Mouse (Mus musculus): ENCODE measurements around the gene Bpifb6. TPM values are rescaled to one million over a fixed set of nuclear protein-coding genes. Genes with fewer than 3 reads are reported as not detected.

The Bpifb6 gene
- polyA plus RNA-seq (2014; fragmentation: Illumina TruSeq; extraction: RNeasy Lipid Tissue Mini Kit (QIAGEN cat#74804); ENCODE audit: low read depth, low replicate concordance) = not detected

GRCm38 (mm10) chr2:153900088-153900487, at the start of gene Bpifb6:
TSS of gene Bpifb6 (plus strand) at chr2:153900388.

GRCm38 (mm10) chr2:153870984-153871383, 29.2 kb upstream of the Bpifb6 start, which contains the start of gene Sun5:
TSS of gene Sun5 (minus strand) at chr2:153871084.

GRCm38 (mm10) chr2:153874745-153875144, 25.4 kb upstream of the Bpifb6 start, which contains the start of gene Bpifb2:
TSS of gene Bpifb2 (plus strand) at chr2:153875045.

GRCm38 (mm10) chr2:153917930-153918329, 17.7 kb downstream of the Bpifb6 start, which contains the start of gene Bpifb3:
TSS of gene Bpifb3 (plus strand) at chr2:153918230.

GRCm38 (mm10) chr2:153937843-153938242, 37.7 kb downstream of the Bpifb6 start, which contains the start of gene Bpifb4:
TSS of gene Bpifb4 (plus strand) at chr2:153938212.

Other genes starting within 250 kb of the Bpifb6 start
- gene Dnmt3c, start 203.7 kb upstream of the Bpifb6 start, polyA plus RNA-seq (2014; fragmentation: Illumina TruSeq; extraction: RNeasy Lipid Tissue Mini Kit (QIAGEN cat#74804); ENCODE audit: low read depth, low replicate concordance) = not detected
- 364 TPM for gene Mapre1, start 159.1 kb upstream of the Bpifb6 start, polyA plus RNA-seq (2014; fragmentation: Illumina TruSeq; extraction: RNeasy Lipid Tissue Mini Kit (QIAGEN cat#74804); ENCODE audit: low read depth, low replicate concordance)
- gene Efcab8, start 120.5 kb upstream of the Bpifb6 start, polyA plus RNA-seq (2014; fragmentation: Illumina TruSeq; extraction: RNeasy Lipid Tissue Mini Kit (QIAGEN cat#74804); ENCODE audit: low read depth, low replicate concordance) = not detected
- not detected for gene Sun5, start 29.3 kb upstream of the Bpifb6 start, polyA plus RNA-seq (2014; fragmentation: Illumina TruSeq; extraction: RNeasy Lipid Tissue Mini Kit (QIAGEN cat#74804); ENCODE audit: low read depth, low replicate concordance)
- not detected for gene Bpifb2, start 25.3 kb upstream of the Bpifb6 start, polyA plus RNA-seq (2014; fragmentation: Illumina TruSeq; extraction: RNeasy Lipid Tissue Mini Kit (QIAGEN cat#74804); ENCODE audit: low read depth, low replicate concordance)
- gene Bpifb3, start 17.8 kb downstream of the Bpifb6 start, polyA plus RNA-seq (2014; fragmentation: Illumina TruSeq; extraction: RNeasy Lipid Tissue Mini Kit (QIAGEN cat#74804); ENCODE audit: low read depth, low replicate concordance) = not detected
- not detected for gene Bpifb4, start 37.8 kb downstream of the Bpifb6 start, polyA plus RNA-seq (2014; fragmentation: Illumina TruSeq; extraction: RNeasy Lipid Tissue Mini Kit (QIAGEN cat#74804); ENCODE audit: low read depth, low replicate concordance)
- gene Bpifa6, start 74.6 kb downstream of the Bpifb6 start, polyA plus RNA-seq (2014; fragmentation: Illumina TruSeq; extraction: RNeasy Lipid Tissue Mini Kit (QIAGEN cat#74804); ENCODE audit: low read depth, low replicate concordance) = not detected
- not detected for gene Bpifa2, start 107.9 kb downstream of the Bpifb6 start, polyA plus RNA-seq (2014; fragmentation: Illumina TruSeq; extraction: RNeasy Lipid Tissue Mini Kit (QIAGEN cat#74804); ENCODE audit: low read depth, low replicate concordance)
- gene Bpifa3, start 229.9 kb downstream of the Bpifb6 start, polyA plus RNA-seq (2014; fragmentation: Illumina TruSeq; extraction: RNeasy Lipid Tissue Mini Kit (QIAGEN cat#74804); ENCODE audit: low read depth, low replicate concordance) = not detected
- gene Bpifa1, start 242.5 kb downstream of the Bpifb6 start, polyA plus RNA-seq (2014; fragmentation: Illumina TruSeq; extraction: RNeasy Lipid Tissue Mini Kit (QIAGEN cat#74804); ENCODE audit: low read depth, low replicate concordance) = not detected